Mouse (Mus musculus): ENCODE data around the gene Esam.

The Esam gene

GRCm38 (mm10) chr9:37530888-37531705 lies 3.2 kb downstream of the Esam start:
- DNase-seq (ENCODE audit: low spot score in 2 of 2), result no peak

- no peak for DNase-seq (ENCODE audit: low spot score in 2 of 2)
Measured at GRCm38 (mm10) chr9:37536851-37537250, 9.0 kb downstream of the Esam start.

- DNase-seq (ENCODE audit: low spot score in 2 of 2), result no peak
Measured at GRCm38 (mm10) chr9:37537658-37538250, 9.9 kb downstream of the Esam start.

- DNase-seq (ENCODE audit: low spot score in 2 of 2), result no peak
Measured at GRCm38 (mm10) chr9:37539170-37540025, 11.5 kb downstream of the Esam start, which contains the start of gene Vsig2. TSS of gene Vsig2 (plus strand) at chr9:37539255.

- DNase-seq (ENCODE audit: low spot score in 2 of 2), result no peak
Measured at GRCm38 (mm10) chr9:37540226-37540625, 12.3 kb downstream of the Esam start.

- DNase-seq (ENCODE audit: low spot score in 2 of 2), result no peak
Measured at GRCm38 (mm10) chr9:37540701-37541575, 13.1 kb downstream of the Esam start.

- DNase-seq (ENCODE audit: low spot score in 2 of 2), result no peak
Measured at GRCm38 (mm10) chr9:37541851-37542642, 14.2 kb downstream of the Esam start.

- no peak for DNase-seq (ENCODE audit: low spot score in 2 of 2)
Measured at GRCm38 (mm10) chr9:37543869-37544440, 16.1 kb downstream of the Esam start.

- peak; percentile 84 to 88 for DNase-seq (ENCODE audit: low spot score in 2 of 2)
Measured at GRCm38 (mm10) chr9:37544447-37545165, 16.7 kb downstream of the Esam start.

GRCm38 (mm10) chr9:37545166-37545610 lies 17.3 kb downstream of the Esam start:
- DNase-seq (ENCODE audit: low spot score in 2 of 2), result peak in 1 of 2 experiments; percentile 10

- peak in 1 of 2 experiments; percentile 16 for DNase-seq (ENCODE audit: low spot score in 2 of 2)
Measured at GRCm38 (mm10) chr9:37545847-37546452, 18.1 kb downstream of the Esam start.

GRCm38 (mm10) chr9:37546889-37547288 lies 19.0 kb downstream of the Esam start:
- no peak for DNase-seq (ENCODE audit: low spot score in 2 of 2)

GRCm38 (mm10) chr9:37550435-37550834 lies 22.6 kb downstream of the Esam start:
- no peak for DNase-seq (ENCODE audit: low spot score in 2 of 2)

- DNase-seq (ENCODE audit: low spot score in 2 of 2), result peak in 1 of 2 experiments; percentile 56
Measured at GRCm38 (mm10) chr9:37551751-37552531, 24.1 kb downstream of the Esam start.

- peak; percentile 90 for DNase-seq (ENCODE audit: low spot score in 2 of 2)
Measured at GRCm38 (mm10) chr9:37552536-37553293, 24.8 kb downstream of the Esam start, which contains the start of gene Nrgn. TSS of gene Nrgn (minus strand) at chr9:37552904.

- DNase-seq (ENCODE audit: low spot score in 2 of 2), result no peak
Measured at GRCm38 (mm10) chr9:37554279-37554678, 26.4 kb downstream of the Esam start.
